Mouse (Mus musculus) hindbrain, embryonic 16.5 days (tissue): Measurements from ENCODE around the gene Il18r1. TPM values are rescaled to one million over a fixed set of nuclear protein-coding genes. Genes with fewer than 3 reads are reported as not detected.

ENCODE experiments used
- ATAC-seq: fragments of 200-750 bp; cut with Nextera tagmentation; 2 replicates; pipeline ENCODE4 v1.8.0; 2017; ENCODE audit warnings: moderate TSS enrichment, moderate library complexity
- H3K27ac ChIP-seq: fragments of 300-500 bp; sonication (generic); 2 replicates; pipeline ENCODE4 v1.5.1; 2014; ENCODE audit warnings: low read depth, mild to moderate bottlenecking, control low read depth, low read length, moderate library complexity
- H3K27me3 ChIP-seq: fragments of 300-500 bp; sonication (generic); replicated peaks from 2 replicates; pipeline ENCODE4 v1.6.1; 2014; ENCODE audit warnings: low read length; ENCODE audit not compliant: control insufficient read depth, insufficient read depth
- H3K36me3 ChIP-seq: fragments of 300-500 bp; sonication (generic); 2 replicates; pipeline ENCODE4 v1.6.1; 2014; ENCODE audit warnings: mild to moderate bottlenecking, low read length, moderate library complexity, mixed read lengths; ENCODE audit not compliant: control insufficient read depth, insufficient read depth
- H3K4me1 ChIP-seq: fragments of 300-500 bp; sonication (generic); 2 replicates; pipeline ENCODE4 v1.6.1; 2014; ENCODE audit warnings: low read depth, low read length; ENCODE audit not compliant: control insufficient read depth, insufficient read depth
- H3K4me2 ChIP-seq: fragments of 300-500 bp; sonication (generic); 2 replicates; pipeline ENCODE4 v1.6.1; 2014; ENCODE audit warnings: mild to moderate bottlenecking, low read length, control low read depth, moderate library complexity
- H3K4me3 ChIP-seq: fragments of 300-500 bp; sonication (generic); 2 replicates; pipeline ENCODE4 v1.5.1; 2014; ENCODE audit warnings: mild to moderate bottlenecking, low read length, control low read depth, moderate library complexity
- H3K9ac ChIP-seq: fragments of 300-500 bp; sonication (generic); 2 replicates; pipeline ENCODE4 v1.6.1; 2014; ENCODE audit warnings: low read depth, mild to moderate bottlenecking, control low read depth, low read length, moderate library complexity
- H3K9me3 ChIP-seq: fragments of 300-500 bp; sonication (generic); 2 replicates; pipeline ENCODE4 v1.6.1; 2014; ENCODE audit warnings: mild to moderate bottlenecking, low read length, moderate library complexity; ENCODE audit not compliant: control insufficient read depth
- WGBS: fragments of 180-500 bp; shearing (Covaris S2); extraction: QIAGEN DNeasy Blood & Tissue Kit; methylation state at CpG from one replicate; pipeline ENCODE4 v1.1.7; 2014; 5-methylcytosine and 5-hydroxymethylcytosine counted together
- polyA plus RNA-seq: library from polyadenylated mRNA; unstranded; fragments of >200 nt; fragmentation: Nextera tagmentation; extraction: Ambion mirVana; gene quantifications from 2 replicates; pipeline ENCODE4 v1.2.1, GENCODE M21; 2015

The Il18r1 gene
- polyA plus RNA-seq, 1 experiment from 2014 or later, result not detected

- no peak overlapping the region for H3K4me3 ChIP-seq
- no peak overlapping the region for H3K4me2 ChIP-seq
- no peaks in the 10 kb centered on the region for H3K4me1 ChIP-seq
- no peak for ATAC-seq
- H3K36me3 ChIP-seq, result no peaks in the 10 kb centered on the region
- H3K27me3 ChIP-seq, result no peaks in the 10 kb centered on the region
- no peak overlapping the region for H3K9ac ChIP-seq
- WGBS, result 93% methylated on average over 2 of the region's 2 CpGs
- no peaks in the 10 kb centered on the region for H3K9me3 ChIP-seq
- H3K27ac ChIP-seq, result no peak overlapping the region
Measured at GRCm38 (mm10) chr1:40432169-40432568, 33.2 kb upstream of the Il18r1 start.

DNA sequence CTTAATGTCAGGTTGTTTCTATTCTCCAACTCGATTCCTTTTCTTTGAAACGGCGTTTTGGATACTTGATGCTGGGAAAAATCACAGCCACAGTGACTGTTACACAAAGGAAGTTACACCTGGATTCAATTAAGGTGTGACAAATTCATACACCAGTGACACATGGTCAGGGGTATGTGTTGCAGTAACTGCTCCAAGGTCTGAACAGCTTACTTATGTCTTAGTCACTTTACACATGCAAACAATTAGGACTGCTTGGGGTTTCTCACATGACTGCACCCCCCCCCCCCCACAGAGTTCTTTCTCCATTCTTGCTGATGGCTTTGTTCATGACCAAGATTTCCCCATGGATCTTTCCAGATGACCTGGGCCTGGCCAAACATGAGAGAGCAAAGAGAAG is 29.4 kb upstream of the Il18r1 start:
- no peak overlapping the region for H3K4me3 ChIP-seq
- H3K27ac ChIP-seq, result no peak overlapping the region
- no peak overlapping the region for H3K4me2 ChIP-seq
- WGBS, result 81% methylated on average over 3 of the region's 3 CpGs
- H3K4me1 ChIP-seq, result no peaks in the 10 kb centered on the region
- ATAC-seq, result no peak
- no peaks in the 10 kb centered on the region for H3K9me3 ChIP-seq
- no peaks in the 10 kb centered on the region for H3K27me3 ChIP-seq
- H3K9ac ChIP-seq, result no peak overlapping the region
- no peaks in the 10 kb centered on the region for H3K36me3 ChIP-seq

DNA sequence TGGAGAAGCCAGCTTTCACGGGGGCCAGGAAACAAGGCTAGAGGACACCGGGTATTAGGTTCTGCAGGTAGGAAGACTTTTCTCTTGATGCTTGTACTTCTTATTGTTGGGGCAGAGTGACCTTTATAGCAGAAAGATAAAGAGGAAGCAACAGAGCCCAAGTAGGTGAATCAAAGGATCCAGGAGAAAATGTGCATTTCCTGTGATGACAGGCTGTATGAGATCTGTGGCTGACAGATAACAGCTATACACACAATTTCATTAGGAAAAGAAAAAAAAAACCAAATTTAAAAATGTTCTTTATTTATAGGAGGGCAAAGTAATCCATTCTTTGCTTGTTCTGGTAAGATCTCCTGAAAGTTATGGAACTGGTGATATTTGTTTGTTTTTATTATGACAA is 28.0 kb upstream of the Il18r1 start:
- no peak for ATAC-seq
- no peaks in the 10 kb centered on the region for H3K27me3 ChIP-seq
- no peaks in the 10 kb centered on the region for H3K4me1 ChIP-seq
- no peak overlapping the region for H3K27ac ChIP-seq
- H3K9me3 ChIP-seq, result no peaks in the 10 kb centered on the region
- 97% methylated on average over 2 of the region's 2 CpGs for WGBS
- H3K36me3 ChIP-seq, result no peaks in the 10 kb centered on the region
- H3K4me2 ChIP-seq, result no peak overlapping the region
- no peak overlapping the region for H3K9ac ChIP-seq
- H3K4me3 ChIP-seq, result no peak overlapping the region

DNA sequence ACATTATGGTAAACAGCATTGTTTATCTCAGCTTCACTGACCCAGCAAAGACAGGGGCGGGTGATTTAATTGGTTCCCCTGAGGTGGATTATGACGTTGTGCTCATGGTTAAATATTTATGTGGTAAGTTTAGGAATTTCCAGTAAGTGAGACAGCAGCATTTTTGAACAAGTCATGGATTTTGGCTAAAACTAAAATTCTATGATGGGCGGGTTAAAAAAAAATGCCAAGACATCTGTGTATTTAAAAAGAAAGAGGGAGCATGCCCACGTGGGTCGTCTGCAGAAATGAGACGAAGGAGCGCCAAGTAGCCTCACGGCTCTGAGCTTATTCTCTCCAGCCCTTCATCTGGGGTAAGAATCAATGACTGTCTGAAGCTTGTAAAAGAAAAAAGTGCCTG is 25.8 kb upstream of the Il18r1 start:
- H3K9ac ChIP-seq, result no peak overlapping the region
- no peak overlapping the region for H3K4me2 ChIP-seq
- no peaks in the 10 kb centered on the region for H3K9me3 ChIP-seq
- no peaks in the 10 kb centered on the region for H3K4me1 ChIP-seq
- H3K36me3 ChIP-seq, result no peaks in the 10 kb centered on the region
- H3K27me3 ChIP-seq, result no peaks in the 10 kb centered on the region
- no peak for ATAC-seq
- no peak overlapping the region for H3K27ac ChIP-seq
- 79% methylated on average over 8 of the region's 8 CpGs for WGBS
- H3K4me3 ChIP-seq, result no peak overlapping the region

- Histone ChIP-seq H3K9ac (no peak overlapping the region), H3K9me3 (no peaks in the 10 kb centered on the region), H3K27me3 (no peaks in the 10 kb centered on the region), H3K36me3 (no peaks in the 10 kb centered on the region), H3K4me1 (no peaks in the 10 kb centered on the region), H3K4me3 (no peak overlapping the region), H3K27ac (no peak overlapping the region), H3K4me2 (no peak overlapping the region)
- ATAC-seq, result no peak
- 87% methylated on average over 3 of the region's 3 CpGs for WGBS
Measured at GRCm38 (mm10) chr1:40444800-40445199, 20.6 kb upstream of the Il18r1 start.

DNA sequence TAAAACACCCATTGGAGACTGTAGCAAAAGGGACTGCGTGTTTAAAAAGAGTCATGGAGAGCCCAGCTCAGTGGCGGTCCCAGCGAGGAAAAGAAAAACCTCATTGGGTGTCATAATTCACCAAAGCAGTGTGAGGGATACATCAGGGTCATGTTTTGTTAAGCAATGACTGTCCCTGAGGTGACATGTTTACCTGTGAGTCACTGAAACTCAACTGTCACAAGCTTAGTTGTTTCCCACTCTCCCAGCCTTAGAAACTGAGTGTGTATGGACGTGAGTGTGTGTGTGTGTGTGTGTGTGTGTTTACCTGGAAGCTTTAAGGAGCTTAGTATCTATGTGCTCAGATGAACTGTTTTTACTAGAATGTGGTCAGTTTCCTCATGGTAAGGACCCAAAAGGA is 2.0 kb downstream of the Il18r1 start:
- Histone ChIP-seq H3K9ac (no peak overlapping the region), H3K4me2 (no peak overlapping the region), H3K36me3 (no peaks in the 10 kb centered on the region), H3K9me3 (no peaks in the 10 kb centered on the region), H3K4me3 (no peak overlapping the region), H3K27ac (no peak overlapping the region), H3K4me1 (no peaks in the 10 kb centered on the region), H3K27me3 (no peaks in the 10 kb centered on the region)
- ATAC-seq, result no peak
- WGBS, result 92% methylated on average over 4 of the region's 4 CpGs

DNA sequence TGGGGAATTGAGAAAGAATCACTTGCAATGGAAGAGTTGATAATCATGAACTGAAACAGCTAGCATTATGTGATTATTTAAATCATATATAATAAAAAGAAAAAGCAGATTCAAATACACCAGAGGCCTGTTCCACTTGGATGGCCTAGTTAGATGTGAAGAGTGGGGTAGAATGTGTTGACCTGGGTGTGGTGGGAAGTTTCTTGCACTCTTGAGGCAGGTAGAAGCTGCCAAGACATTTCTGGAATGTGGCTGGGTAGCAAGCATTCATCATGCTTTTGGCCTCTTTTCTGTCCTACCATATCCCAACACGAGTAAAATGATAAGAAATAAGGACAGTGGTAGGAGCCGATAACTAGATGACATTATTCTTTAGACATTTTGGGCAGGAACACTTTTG is 3.5 kb downstream of the Il18r1 start:
- no peaks in the 10 kb centered on the region for H3K27me3 ChIP-seq
- H3K27ac ChIP-seq, result no peak overlapping the region
- H3K4me1 ChIP-seq, result no peaks in the 10 kb centered on the region
- H3K4me3 ChIP-seq, result no peak overlapping the region
- no peak overlapping the region for H3K9ac ChIP-seq
- WGBS, result 86% methylated on average over 2 of the region's 2 CpGs
- H3K9me3 ChIP-seq, result no peaks in the 10 kb centered on the region
- no peaks in the 10 kb centered on the region for H3K36me3 ChIP-seq
- H3K4me2 ChIP-seq, result no peak overlapping the region
- ATAC-seq, result no peak

DNA sequence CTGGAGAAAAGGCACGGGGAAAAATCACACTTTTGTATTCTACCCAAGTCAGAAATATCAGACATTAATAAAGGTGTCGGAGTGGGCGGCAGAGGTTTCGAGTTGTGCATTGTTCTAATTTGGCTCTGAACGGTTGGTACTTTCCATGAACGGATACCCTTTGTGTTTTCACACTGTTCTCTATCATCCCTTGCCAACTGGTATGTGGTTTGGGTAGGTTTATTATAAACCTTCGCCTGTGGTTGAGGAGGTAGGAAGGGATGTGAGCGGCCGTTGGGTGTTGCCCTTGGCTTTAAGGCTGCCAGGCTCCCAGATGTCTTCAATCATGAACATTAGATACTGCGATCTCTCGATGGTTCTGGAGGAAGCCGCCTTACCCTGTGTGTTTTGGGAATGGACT is 4.5 kb downstream of the Il18r1 start:
- Histone ChIP-seq H3K9me3 (no peaks in the 10 kb centered on the region), H3K27me3 (no peaks in the 10 kb centered on the region), H3K27ac (no peak overlapping the region), H3K4me3 (no peak overlapping the region), H3K4me1 (no peaks in the 10 kb centered on the region), H3K4me2 (no peak overlapping the region), H3K36me3 (no peaks in the 10 kb centered on the region), H3K9ac (no peak overlapping the region)
- WGBS, result 90% methylated on average over 12 of the region's 12 CpGs
- ATAC-seq, result no peak

GRCm38 (mm10) chr1:40472401-40472800 is 7.0 kb downstream of the Il18r1 start:
- Histone ChIP-seq H3K4me3 (no peak overlapping the region), H3K27ac (no peak overlapping the region), H3K4me2 (no peak overlapping the region), H3K27me3 (no peaks in the 10 kb centered on the region), H3K9me3 (no peaks in the 10 kb centered on the region), H3K4me1 (no peaks in the 10 kb centered on the region), H3K9ac (no peak overlapping the region), H3K36me3 (no peaks in the 10 kb centered on the region)
- no peak for ATAC-seq
- 93% methylated on average over 1 of the region's 1 CpGs for WGBS

GRCm38 (mm10) chr1:40473640-40474039 is 8.3 kb downstream of the Il18r1 start:
- no peak overlapping the region for H3K27ac ChIP-seq
- H3K27me3 ChIP-seq, result no peaks in the 10 kb centered on the region
- no peak overlapping the region for H3K9ac ChIP-seq
- no peaks in the 10 kb centered on the region for H3K36me3 ChIP-seq
- WGBS, result 92% methylated on average over 4 of the region's 4 CpGs
- no peaks in the 10 kb centered on the region for H3K4me1 ChIP-seq
- H3K4me3 ChIP-seq, result no peak overlapping the region
- H3K4me2 ChIP-seq, result no peak overlapping the region
- H3K9me3 ChIP-seq, result no peaks in the 10 kb centered on the region
- no peak for ATAC-seq
